Mouse (Mus musculus): ENCODE results near the gene Rnf8.

Gene Rnf8

GRCm38 (mm10) chr17:29680921-29681320 lies 66.3 kb downstream of the Rnf8 start:
- no peak for DNase-seq (ENCODE audit: low spot score in 2 of 2)

DNA sequence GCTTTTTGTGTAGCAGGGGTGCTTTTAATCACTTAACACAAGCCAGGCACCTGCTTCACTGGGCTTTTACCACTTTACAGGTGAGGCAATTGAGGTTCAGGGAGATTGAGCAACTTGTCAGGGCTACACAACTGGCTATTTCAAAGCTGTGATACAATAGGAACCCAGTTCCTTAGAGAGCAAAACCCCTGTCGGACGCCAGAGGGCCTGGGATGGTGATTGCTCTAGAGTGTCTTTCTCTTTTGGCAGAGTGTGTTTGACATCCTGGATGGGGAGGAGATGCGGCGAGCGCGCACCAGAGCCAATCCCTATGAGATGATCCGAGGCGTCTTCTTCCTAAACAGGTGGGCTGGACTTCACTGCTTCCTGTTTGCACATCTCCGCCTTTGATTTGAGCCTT lies 67.1 kb downstream of the Rnf8 start:
- DNase-seq (ENCODE audit: low spot score in 2 of 2) = no peak

- DNase-seq (ENCODE audit: low spot score in 2 of 2) = no peak
Observed at GRCm38 (mm10) chr17:29682261-29682660, 67.7 kb downstream of the Rnf8 start.

GRCm38 (mm10) chr17:29683127-29683526 lies 68.5 kb downstream of the Rnf8 start:
- no peak for DNase-seq (ENCODE audit: low spot score in 2 of 2)

GRCm38 (mm10) chr17:29684275-29684674 lies 69.7 kb downstream of the Rnf8 start:
- DNase-seq (ENCODE audit: low spot score in 2 of 2) = no peak

- no peak for DNase-seq (ENCODE audit: low spot score in 2 of 2)
Observed at GRCm38 (mm10) chr17:29686771-29687170, 72.2 kb downstream of the Rnf8 start.

DNA sequence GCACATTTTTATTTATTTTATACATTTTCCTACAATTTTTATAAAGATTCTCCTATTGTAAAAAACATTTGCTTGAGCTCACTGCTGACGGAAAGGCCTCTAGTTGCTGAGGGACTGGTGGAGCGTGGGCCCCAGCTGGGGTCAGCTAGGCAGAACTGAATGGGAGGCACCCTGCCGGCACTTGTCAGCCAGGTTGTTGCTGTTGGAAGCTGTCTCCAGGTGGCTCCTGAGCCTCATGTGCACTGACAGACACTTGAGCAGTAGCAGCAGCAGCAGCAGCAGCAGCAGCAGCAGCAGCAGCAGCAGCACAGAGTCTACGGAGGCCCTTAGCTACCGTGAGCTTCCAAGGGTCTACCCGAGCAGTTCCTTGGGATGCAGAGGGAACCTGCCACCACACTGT lies 72.8 kb downstream of the Rnf8 start:
- no peak for DNase-seq (ENCODE audit: low spot score in 2 of 2)

GRCm38 (mm10) chr17:29688610-29689009 lies 74.0 kb downstream of the Rnf8 start:
- DNase-seq (ENCODE audit: low spot score in 2 of 2) = no peak

DNA sequence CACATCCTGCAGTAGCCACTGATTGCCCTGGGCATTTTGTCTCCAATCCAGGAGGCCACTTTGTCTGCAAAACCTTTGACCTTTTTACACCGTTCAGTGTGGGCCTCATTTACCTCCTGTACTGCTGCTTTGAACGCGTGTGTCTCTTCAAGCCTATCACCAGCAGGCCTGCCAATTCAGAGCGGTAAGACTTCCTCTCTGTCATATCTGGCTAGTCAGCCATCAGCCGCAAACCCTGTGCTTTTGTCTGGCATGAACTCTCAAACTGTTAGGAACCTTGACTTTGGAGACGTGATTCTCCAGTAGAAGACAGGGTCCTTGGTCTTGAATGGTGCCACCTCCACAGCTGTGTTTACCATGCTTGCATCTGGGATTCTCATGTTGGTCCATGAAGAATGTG lies 75.7 kb downstream of the Rnf8 start:
- DNase-seq (ENCODE audit: low spot score in 2 of 2) = no peak

DNA sequence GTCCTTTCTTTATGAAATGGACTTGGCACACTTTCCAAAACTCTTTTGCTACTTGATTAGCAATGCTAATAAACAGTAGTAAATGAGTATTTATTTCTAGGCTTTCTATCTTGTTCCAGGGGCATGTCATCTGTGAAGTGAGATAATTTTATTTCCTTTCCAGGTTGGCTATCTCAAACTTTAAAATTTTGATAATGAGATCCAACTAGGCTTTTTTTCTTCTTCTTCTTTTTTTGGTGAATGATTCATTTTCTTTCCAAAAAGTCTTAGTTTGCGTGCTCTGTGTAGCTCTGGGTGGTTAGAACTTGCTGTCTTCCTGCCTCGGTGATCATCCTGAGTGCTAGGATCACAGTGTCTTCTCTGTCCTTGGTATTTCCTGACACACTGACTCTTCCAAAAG lies 78.2 kb downstream of the Rnf8 start:
- DNase-seq (ENCODE audit: low spot score in 2 of 2) = no peak

- DNase-seq (ENCODE audit: low spot score in 2 of 2) = no peak
Observed at GRCm38 (mm10) chr17:29693571-29693970, 79.0 kb downstream of the Rnf8 start.

DNA sequence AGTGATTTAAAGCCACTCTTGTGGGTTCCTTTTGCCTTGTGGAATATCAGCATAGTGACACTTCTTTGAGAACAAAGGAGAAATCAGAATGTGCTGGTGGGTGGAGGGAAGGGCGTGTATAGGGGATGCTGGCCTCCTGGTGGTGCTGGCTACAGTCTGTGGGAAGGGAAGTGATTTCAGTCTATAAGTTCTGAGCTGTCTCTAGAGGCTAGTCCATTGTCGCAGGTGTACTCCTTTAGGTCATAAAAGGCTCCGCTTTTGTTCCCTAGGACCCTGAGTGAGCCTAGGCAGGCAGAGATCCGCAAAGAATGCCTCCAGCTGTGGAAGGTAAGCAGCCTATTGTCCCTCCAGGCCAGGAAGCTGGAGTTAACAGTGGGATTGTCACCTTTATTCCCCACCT lies 79.9 kb downstream of the Rnf8 start:
- no peak for DNase-seq (ENCODE audit: low spot score in 2 of 2)
